Mouse (Mus musculus) heart, embryonic 10.5 days (tissue): ENCODE results near the gene Anks6. TPM values are rescaled to one million over a fixed set of nuclear protein-coding genes. Genes with fewer than 3 reads are reported as not detected.
"Not testable (repeated sequence)": the region's sequence is repeated elsewhere in the genome, so short reads cannot be mapped to it uniquely, and the experiment has no call there.

Experiments
- DNase-seq: peaks from one replicate; pipeline ENCODE4 v3.0.0-alpha.2; 2017; ENCODE audit warnings: low spot score
- H3K27ac ChIP-seq: fragments of 300-500 bp; sonication (generic); 2 replicates; pipeline ENCODE4 v1.5.1; 2016; ENCODE audit warnings: mild to moderate bottlenecking
- H3K27me3 ChIP-seq: fragments of 300-500 bp; sonication (generic); 2 replicates; pipeline ENCODE4 v1.6.1; 2016; ENCODE audit warnings: mild to moderate bottlenecking; ENCODE audit not compliant: poor library complexity, insufficient read depth, severe bottlenecking
- H3K36me3 ChIP-seq: fragments of 300-500 bp; sonication (generic); 2 replicates; pipeline ENCODE4 v1.6.1; 2016; ENCODE audit warnings: mild to moderate bottlenecking, moderate library complexity
- H3K4me1 ChIP-seq: fragments of 300-500 bp; sonication (generic); 2 replicates; pipeline ENCODE4 v1.6.1; 2016; ENCODE audit warnings: mild to moderate bottlenecking
- H3K4me3 ChIP-seq: fragments of 300-500 bp; sonication (generic); 2 replicates; pipeline ENCODE4 v1.5.1; 2016; ENCODE audit warnings: mild to moderate bottlenecking, moderate library complexity
- H3K9me3 ChIP-seq: fragments of 300-500 bp; sonication (generic); 2 replicates; pipeline ENCODE4 v1.6.1; 2016; ENCODE audit warnings: mild to moderate bottlenecking, moderate library complexity
- WGBS: fragments of 180-500 bp; shearing (Covaris S2); methylation state at CpG from one replicate; pipeline ENCODE4 v1.1.7; 2016; 5-methylcytosine and 5-hydroxymethylcytosine counted together
- polyA plus RNA-seq: library from polyadenylated mRNA; unstranded; fragments of >200 nt; fragmentation: Nextera tagmentation; extraction: Ambion mirVana; gene quantifications from 2 replicates; pipeline ENCODE4 v1.2.1, GENCODE M21; 2016

Anks6 gene
- polyA plus RNA-seq, 1 experiment from 2014 or later, result 2.0 TPM

DNA sequence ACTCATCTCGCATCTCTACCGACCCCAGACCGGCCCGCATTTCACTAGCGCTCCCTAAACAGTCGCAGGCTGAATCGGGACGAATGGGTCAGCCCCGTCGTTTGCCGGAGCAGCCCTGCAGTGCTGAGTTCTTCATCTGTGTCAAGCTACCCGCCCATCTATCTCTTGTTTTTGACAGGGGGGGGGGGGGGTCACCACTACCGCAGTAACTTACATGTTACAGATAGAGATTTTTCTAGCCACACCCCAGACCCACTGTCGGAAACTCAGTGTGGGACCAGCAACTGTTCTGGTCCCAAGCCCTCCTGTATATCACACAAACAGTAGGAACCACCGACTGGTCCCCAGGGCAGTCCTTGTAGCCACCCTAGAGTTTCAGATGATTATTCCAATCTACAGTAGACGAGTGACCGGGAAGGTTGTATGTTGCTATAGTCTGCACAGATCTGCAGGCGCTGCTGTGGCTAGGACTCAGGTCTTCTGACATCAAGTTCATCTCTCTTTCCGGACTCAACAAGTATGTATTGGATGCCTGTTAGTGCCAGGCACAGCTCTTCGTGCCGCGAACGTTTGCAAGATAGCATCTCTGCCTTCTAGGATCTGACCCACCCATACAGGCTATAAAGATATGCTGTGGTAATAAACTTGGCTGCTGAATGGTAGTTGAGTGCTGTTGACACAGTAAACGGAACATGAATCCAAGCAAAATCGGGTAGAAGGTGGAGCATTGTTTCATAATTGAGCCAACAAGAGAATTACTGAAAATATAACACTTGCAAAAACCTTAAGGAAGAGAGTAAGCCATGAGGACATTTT is 491 bp upstream of the Anks6 start:
- no peaks in the 10 kb centered on the region for H3K9me3 ChIP-seq
- peaks cover 5% of the 10 kb centered on the region; the same call in 1 of the 2 replicates for H3K4me1 ChIP-seq
- H3K36me3 ChIP-seq, result no peaks in the 10 kb centered on the region
- 35% methylated on average over 25 of the region's 25 CpGs for WGBS
- no peak for DNase-seq
- peaks cover 33% of the 10 kb centered on the region for H3K27me3 ChIP-seq
- H3K4me3 ChIP-seq, result peak overlapping the region; percentile 83
- H3K27ac ChIP-seq, result peak overlapping the region; percentile 90

DNA sequence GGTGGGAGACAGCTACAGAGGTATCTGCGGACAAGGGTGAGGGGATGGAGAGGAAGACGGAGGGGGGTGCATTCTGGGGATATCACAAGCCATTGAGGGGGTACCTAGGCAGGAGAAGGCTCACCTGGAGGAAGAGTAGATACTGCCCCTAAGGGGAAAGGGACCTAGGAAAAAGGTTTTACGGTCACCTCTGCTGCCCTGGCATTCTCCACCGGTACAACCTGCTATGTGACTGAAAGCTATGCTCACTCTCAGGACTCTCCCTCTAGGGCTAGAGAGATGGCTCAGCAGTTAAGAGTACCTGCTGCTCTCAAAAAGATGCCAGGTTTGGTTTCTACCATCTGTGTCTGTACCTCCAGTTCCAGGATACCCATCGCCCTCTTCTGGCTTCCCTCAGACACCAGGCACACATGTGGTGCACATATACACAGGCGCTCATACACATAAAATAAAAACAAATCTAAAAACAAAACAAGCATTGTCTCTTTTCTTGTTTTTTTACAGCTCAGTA is 1.6 kb downstream of the Anks6 start:
- DNase-seq, result no peak
- Histone ChIP-seq H3K4me1 (peaks cover 22% of the 10 kb centered on the region), H3K27ac (no peak overlapping the region), H3K4me3 (no peak overlapping the region), H3K9me3 (no peaks in the 10 kb centered on the region), H3K27me3 (peaks cover 53% of the 10 kb centered on the region), H3K36me3 (no peaks in the 10 kb centered on the region)
- WGBS, result 91% methylated on average over 6 of the region's 6 CpGs

DNA sequence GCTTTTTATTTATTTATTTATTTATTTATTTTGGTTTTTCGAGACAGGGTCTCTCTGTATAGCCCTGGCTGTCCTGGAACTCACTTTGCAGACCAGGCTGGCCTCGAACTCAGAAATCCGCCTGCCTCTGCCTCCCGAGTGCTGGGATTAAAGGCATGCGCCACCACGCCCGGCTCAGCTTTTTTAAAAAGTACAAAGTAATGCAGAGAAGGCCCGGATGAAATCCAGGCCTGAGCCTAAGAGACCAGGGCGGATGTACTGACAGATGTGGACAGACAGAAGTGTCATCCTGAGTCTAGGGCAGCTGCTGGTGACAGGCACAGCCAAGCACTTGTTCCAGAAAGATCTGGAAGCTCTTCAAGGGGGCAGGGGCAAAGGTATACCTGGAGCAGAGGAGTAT is 2.1 kb downstream of the Anks6 start:
- not testable (repeated sequence) for H3K27ac ChIP-seq, H3K4me3 ChIP-seq, DNase-seq, H3K9me3 ChIP-seq, H3K36me3 ChIP-seq
- Histone ChIP-seq H3K27me3 (peaks cover 53% of the 10 kb centered on the region), H3K4me1 (peaks cover 26% of the 10 kb centered on the region)
- 85% methylated on average over 9 of the region's 9 CpGs for WGBS

DNA sequence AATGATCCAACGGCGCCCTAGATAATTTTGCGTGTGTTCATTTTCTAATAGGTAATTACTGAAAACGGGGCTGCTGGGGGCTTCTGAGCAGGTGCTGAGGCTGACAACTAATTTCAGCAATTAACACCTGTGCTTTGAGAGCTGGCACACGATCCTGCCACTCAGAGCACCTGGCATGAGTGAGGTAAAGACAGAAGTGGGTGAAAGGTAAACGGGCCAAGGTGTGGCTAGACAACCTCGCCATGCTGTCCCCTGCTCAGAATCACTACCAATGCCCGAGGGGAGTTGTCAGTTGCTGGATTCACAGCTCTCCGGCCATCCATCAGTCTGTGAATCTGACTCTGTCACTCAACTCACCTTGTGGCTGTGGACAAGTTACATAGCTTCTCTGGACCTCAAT is 5.3 kb downstream of the Anks6 start:
- DNase-seq, result no peak
- Histone ChIP-seq H3K9me3 (no peaks in the 10 kb centered on the region), H3K4me1 (peaks cover 22% of the 10 kb centered on the region), H3K27me3 (peaks cover 57% of the 10 kb centered on the region), H3K36me3 (no peaks in the 10 kb centered on the region), H3K27ac (no peak overlapping the region), H3K4me3 (no peak overlapping the region)
- WGBS, result 69% methylated on average over 9 of the region's 9 CpGs

DNA sequence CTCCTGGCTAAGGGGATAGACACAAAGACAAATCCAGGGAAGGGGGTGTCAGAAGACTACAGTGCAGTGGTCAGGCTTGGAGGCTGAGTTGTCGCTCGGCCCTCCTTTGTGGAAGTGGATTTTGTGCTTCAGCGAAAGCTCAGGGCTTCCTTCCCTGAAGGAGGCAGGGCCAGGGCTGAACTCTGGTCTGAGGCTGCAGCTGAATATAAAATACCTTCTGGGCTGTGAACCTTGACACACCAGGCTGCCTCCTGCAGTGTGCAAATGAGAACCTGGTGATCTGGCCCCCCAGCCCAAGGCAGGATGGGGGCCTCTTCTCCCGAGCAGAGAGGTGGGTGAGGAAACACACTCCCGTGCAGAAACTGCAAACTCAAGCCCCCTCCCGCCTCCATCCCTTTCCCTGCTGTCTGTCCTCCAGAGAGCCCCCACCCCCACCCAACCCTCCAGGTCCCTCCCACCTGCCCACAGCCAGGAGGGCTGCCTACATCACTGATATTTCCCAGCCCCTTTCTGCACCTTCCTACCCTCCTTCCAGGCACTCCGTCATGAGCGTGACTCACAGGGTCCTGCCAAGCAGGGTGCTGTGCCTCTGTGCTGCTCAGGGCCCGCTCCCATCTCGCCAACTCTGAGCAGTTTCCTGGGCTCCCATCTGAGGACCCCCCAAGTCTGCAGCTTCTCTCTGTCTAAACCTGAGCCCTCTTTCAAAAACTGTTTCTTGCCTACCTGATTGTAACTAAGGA is 6.4 kb downstream of the Anks6 start:
- DNase-seq, result no peak
- Histone ChIP-seq H3K27me3 (peaks cover 51% of the 10 kb centered on the region), H3K4me3 (no peak overlapping the region), H3K27ac (peak overlapping the region; percentile 29; the same call in 1 of the 2 replicates), H3K4me1 (peaks cover 22% of the 10 kb centered on the region), H3K36me3 (no peaks in the 10 kb centered on the region), H3K9me3 (no peaks in the 10 kb centered on the region)
- WGBS, result 8% methylated on average over 10 of the region's 10 CpGs

DNA sequence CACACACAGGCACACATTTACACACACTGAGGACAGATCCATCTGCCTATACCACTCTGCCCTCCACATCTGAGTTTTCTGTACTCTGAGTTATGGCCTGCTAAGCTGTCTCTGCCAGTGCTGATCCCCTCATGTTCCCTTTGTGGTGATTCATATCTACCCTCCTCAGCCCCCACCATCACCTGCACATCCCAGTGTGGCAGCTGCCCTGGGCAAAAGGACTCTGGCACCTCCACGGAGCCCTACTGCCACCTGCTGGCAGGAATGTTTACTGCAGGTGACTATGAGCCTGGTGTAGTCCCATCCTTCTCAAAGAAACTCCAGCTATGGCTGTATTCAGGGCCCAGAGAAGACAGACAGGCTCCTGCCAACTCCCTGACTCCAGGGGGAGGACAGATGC is 7.1 kb downstream of the Anks6 start:
- peak; percentile 88 for DNase-seq
- H3K27me3 ChIP-seq, result peaks cover 45% of the 10 kb centered on the region
- WGBS, result 0% methylated on average over 1 of the region's 1 CpGs
- no peaks in the 10 kb centered on the region for H3K36me3 ChIP-seq
- peaks cover 22% of the 10 kb centered on the region for H3K4me1 ChIP-seq
- H3K9me3 ChIP-seq, result no peaks in the 10 kb centered on the region
- H3K27ac ChIP-seq, result 0 out of 2 replicates have a peak overlapping the region, but pooled peaks have one; percentile 29
- no peak overlapping the region for H3K4me3 ChIP-seq

DNA sequence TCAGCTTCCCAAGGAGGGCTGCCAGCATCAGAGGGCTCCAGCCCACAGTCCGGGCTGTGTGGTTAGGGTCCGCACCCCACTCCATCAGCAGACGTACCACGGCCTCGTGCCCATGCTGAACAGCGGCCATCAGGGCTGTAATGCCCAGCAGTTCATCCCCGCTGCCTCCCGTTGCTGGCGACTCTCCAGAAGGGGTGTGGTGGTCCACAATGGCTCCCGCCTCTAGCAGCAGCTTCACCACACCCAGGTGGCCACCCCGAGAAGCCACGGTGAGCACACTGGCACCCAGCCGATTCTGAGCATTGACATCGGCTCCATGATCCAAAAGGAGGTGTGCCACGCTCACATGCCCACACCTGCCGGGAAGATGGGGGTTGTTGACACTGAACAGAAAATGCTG is 8.0 kb downstream of the Anks6 start:
- WGBS, result 90% methylated on average over 16 of the region's 16 CpGs
- peaks cover 22% of the 10 kb centered on the region for H3K4me1 ChIP-seq
- peaks cover 42% of the 10 kb centered on the region for H3K27me3 ChIP-seq
- no peak for DNase-seq
- no peak overlapping the region for H3K27ac ChIP-seq
- no peaks in the 10 kb centered on the region for H3K9me3 ChIP-seq
- no peaks in the 10 kb centered on the region for H3K36me3 ChIP-seq
- H3K4me3 ChIP-seq, result no peak overlapping the region

DNA sequence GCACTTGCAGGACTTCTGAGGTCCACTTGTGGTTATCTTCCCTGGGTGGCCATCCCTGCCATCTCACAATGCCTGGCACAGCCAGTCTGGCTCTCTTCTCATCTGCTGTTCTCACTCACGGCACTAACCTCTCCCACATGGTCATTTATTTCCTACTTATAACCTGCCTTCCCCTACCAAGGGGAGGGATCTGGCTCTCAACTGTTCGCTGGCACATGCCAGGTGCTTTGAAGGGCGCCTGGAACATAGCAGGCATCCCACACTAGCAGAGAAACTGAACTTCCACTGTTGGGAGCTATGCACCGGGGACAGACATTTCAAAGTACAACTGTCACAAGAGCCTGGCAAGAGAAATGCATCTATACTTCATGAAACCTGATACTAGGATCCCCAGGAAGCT is 9.5 kb downstream of the Anks6 start:
- peaks cover 29% of the 10 kb centered on the region for H3K27me3 ChIP-seq
- H3K4me1 ChIP-seq, result peaks cover 22% of the 10 kb centered on the region
- WGBS, result 71% methylated on average over 4 of the region's 4 CpGs
- no peak for DNase-seq
- no peak overlapping the region for H3K4me3 ChIP-seq
- no peaks in the 10 kb centered on the region for H3K36me3 ChIP-seq
- H3K27ac ChIP-seq, result no peak overlapping the region
- H3K9me3 ChIP-seq, result no peaks in the 10 kb centered on the region

DNA sequence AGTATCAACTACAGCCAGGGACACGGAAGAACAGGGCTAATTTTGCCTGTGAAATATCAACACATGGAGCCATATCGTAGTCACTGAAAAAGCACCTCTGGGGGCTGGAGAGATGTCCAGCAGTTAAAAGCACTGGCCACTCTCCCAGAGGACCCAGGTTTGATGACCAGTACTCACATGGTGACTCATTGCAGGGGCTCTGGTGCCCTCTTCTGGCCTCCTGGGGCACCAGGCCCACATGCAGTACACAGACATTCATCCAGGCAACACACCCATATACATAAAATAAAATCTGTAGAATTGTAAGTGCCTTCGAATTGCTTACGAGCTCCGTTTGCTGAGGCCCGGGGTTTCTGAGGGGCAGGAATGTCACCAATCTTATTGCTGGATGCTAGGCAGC is 10.3 kb downstream of the Anks6 start:
- Histone ChIP-seq H3K36me3 (no peaks in the 10 kb centered on the region), H3K9me3 (no peaks in the 10 kb centered on the region), H3K4me1 (peaks cover 18% of the 10 kb centered on the region), H3K27ac (no peak overlapping the region), H3K4me3 (no peak overlapping the region), H3K27me3 (peaks cover 22% of the 10 kb centered on the region)
- DNase-seq, result no peak
- WGBS, result 82% methylated on average over 6 of the region's 6 CpGs

DNA sequence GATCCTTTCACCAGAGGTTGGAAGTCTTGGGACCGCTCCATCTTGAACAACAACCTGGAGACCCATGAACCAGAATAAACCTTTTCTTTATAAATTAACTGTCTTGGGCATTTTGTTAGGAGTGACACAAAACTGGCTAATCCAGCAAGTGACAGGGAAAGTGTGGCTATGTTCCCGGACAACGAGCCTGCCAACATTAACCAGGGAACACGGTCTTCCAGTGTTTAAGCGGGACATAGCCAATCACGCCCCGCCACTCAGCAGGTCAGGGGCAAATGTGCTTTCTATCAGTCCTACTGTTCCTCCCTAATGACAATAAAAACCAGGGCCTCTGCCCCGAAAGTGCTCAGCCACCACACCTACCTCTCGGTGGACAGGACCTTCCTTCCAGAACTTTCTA is 13.4 kb downstream of the Anks6 start:
- no peak overlapping the region for H3K27ac ChIP-seq
- H3K36me3 ChIP-seq, result 0 out of 2 replicates have a peak, but pooled peaks cover 5% of the 10 kb centered on the region
- H3K27me3 ChIP-seq, result 0 out of 2 replicates have a peak, but pooled peaks cover 14% of the 10 kb centered on the region
- no peak for DNase-seq
- WGBS, result 86% methylated on average over 9 of the region's 9 CpGs
- no peak overlapping the region for H3K4me3 ChIP-seq
- no peaks in the 10 kb centered on the region for H3K9me3 ChIP-seq
- no peaks in the 10 kb centered on the region for H3K4me1 ChIP-seq

DNA sequence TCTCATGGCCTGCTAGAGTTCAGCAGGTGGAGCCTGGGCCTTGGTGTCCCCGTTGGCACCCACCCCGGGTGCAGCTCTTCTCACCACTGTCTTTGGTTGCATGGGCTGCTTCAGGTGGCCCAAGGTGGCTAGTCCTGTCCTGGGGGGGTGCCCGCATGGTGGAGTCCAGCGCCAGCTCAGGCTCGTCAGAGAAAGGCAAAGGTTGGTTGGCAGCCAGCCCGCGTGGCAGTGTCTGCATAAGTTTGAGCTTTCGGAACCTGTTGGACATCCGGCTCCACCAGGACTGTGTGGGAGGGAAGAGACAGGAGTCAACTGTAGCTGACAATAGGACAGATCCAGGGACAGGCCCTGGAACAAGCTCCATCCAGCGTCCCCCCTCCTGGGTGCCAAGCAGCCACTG is 17.6 kb downstream of the Anks6 start:
- Histone ChIP-seq H3K36me3 (0 out of 2 replicates have a peak, but pooled peaks cover 9% of the 10 kb centered on the region), H3K27ac (no peak overlapping the region), H3K27me3 (peaks cover 16% of the 10 kb centered on the region), H3K4me3 (no peak overlapping the region), H3K9me3 (no peaks in the 10 kb centered on the region), H3K4me1 (0 out of 2 replicates have a peak, but pooled peaks cover 6% of the 10 kb centered on the region)
- 89% methylated on average over 10 of the region's 10 CpGs for WGBS
- no peak for DNase-seq

DNA sequence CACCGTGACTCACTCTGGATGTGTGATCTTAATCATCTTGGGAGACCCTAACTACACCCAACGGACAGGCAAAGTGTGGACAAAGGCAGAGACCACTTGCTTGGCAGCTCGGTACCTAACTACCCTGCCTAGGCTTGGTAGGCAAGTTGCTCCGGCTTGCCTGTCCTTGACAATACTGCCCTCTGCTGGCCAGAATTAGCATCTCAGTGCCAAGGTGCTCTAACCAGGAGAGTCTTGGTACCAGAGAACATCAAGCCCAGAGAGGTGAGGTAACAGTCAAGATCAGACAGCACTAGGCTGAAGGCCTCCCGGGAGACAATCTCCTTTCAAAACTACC is 19.9 kb downstream of the Anks6 start:
- no peak overlapping the region for H3K4me3 ChIP-seq
- 29% methylated on average over 5 of the region's 5 CpGs for WGBS
- 0 out of 2 replicates have a peak, but pooled peaks cover 9% of the 10 kb centered on the region for H3K36me3 ChIP-seq

More for the DNA sequence above, 19.9 kb downstream of the Anks6 start:
- peak; percentile 85 for DNase-seq
- H3K27ac ChIP-seq, result no peak overlapping the region
- peaks cover 24% of the 10 kb centered on the region for H3K27me3 ChIP-seq
- 0 out of 2 replicates have a peak, but pooled peaks cover 6% of the 10 kb centered on the region for H3K4me1 ChIP-seq
- H3K9me3 ChIP-seq, result no peaks in the 10 kb centered on the region
